Mouse (Mus musculus): ENCODE measurements around the gene Gm3594. TPM values are rescaled to one million over a fixed set of nuclear protein-coding genes. Genes with fewer than 3 reads are reported as not detected.
"Not testable (repeated sequence)": the region's sequence is repeated elsewhere in the genome, so short reads cannot be mapped to it uniquely, and the experiment has no call there.

Gene Gm3594
- polyA plus RNA-seq (2012; rRNA removed), result 0.72 and 0.79 TPM in 2 replicates

DNA sequence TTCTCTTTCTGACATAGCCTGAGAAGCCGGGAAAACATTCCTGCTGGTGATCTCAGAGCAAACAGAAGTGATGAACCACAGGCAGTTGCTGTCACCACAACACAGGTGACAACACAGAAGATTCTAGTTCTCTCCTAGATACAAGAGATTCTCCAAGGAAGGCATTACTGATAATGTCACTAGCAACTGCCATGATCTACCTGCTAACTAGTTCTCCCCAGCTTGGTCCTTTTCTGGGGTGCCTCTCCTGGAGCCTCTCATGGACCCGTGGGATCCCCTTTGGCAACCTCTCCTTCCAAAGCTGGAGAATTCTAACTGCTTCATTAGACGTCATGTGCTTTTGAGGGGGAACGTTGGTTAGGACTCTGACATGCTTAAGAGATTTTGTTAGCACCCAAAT is at the start of gene Gm3594:
Gm3594 (minus strand) TSS at position 101 of the 400 bp plus-strand sequence.
- H3K27me3 ChIP-seq (ENCODE audit: control insufficient read depth, insufficient read depth, low read length); H3K36me3 ChIP-seq (ENCODE audit: control insufficient read depth, insufficient read depth, low read length); H3K4me3 ChIP-seq (ENCODE audit: control insufficient read depth, low read depth, low read length); H3K4me1 ChIP-seq (ENCODE audit: control insufficient read depth, insufficient read depth, low read length); H3K27ac ChIP-seq (ENCODE audit: control insufficient read depth, insufficient read depth, low read depth, low read length): not testable (repeated sequence)

DNA sequence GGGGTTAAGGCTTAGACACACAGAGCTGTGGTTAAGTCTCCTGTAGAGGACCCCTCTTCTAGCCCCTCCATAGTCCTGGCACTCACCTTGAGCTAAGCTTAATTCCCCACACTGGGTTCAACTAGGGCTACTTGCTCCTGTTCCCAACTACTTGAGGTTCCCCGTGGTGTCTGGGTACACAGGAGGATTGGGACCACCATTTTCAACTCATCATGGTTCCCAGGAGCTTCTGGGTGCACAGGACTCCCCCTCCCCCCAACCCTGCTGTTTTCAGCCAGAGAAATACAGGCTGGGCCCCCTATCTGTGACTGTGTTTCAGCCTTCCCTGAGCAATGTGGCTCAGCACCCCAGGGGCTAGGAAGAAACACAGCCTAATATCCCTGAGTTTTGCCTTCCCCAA is 41.9 kb upstream of the Gm3594 start:
- H3K4me1 ChIP-seq (ENCODE audit: control insufficient read depth, insufficient read depth, low read length); H3K4me3 ChIP-seq (ENCODE audit: control insufficient read depth, low read depth, low read length); H3K27me3 ChIP-seq (ENCODE audit: control insufficient read depth, insufficient read depth, low read length); H3K27ac ChIP-seq (ENCODE audit: control insufficient read depth, insufficient read depth, low read depth, low read length); H3K36me3 ChIP-seq (ENCODE audit: control insufficient read depth, insufficient read depth, low read length): not testable (repeated sequence)

DNA sequence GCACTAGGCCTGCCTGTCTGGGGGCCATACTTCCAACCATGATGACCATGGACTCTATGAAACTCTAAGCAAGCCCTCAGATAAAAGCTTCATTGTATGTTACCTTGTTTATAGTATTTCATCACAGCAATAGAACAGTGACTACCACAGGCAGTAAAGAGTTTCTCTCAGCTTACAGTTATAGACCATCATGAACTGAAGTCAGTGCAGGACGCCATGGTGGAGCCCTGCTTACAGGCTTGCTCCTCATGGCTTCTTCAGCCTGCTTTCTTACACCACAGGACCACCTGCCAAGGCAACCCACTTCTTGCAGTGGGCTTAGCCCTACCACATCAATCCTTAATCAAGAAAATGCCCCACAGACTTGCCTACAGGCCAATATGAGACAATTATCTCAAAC is 41.1 kb upstream of the Gm3594 start:
- H3K4me3 ChIP-seq (ENCODE audit: control insufficient read depth, low read depth, low read length); H3K27ac ChIP-seq (ENCODE audit: control insufficient read depth, insufficient read depth, low read depth, low read length); H3K4me1 ChIP-seq (ENCODE audit: control insufficient read depth, insufficient read depth, low read length); H3K27me3 ChIP-seq (ENCODE audit: control insufficient read depth, insufficient read depth, low read length); H3K36me3 ChIP-seq (ENCODE audit: control insufficient read depth, insufficient read depth, low read length): not testable (repeated sequence)

DNA sequence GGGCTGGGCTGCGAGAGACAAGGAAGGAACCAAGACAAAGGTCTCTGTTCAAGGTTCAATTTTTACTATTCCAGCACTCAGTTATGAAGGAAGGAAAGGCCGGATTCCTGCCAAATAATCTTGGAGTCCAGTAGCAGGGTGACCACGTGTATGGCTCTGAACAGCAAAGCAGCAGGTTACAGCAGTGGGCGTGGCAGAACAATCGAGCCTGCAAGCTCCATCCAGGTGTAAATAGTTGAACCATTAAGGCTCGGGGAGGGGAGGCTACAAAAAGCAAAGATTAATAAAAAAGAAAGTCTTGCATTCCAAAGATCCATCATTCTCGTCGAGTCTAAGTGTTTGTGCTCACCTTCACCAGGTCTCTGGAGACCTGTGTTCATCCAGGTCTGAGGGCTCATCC is 37.7 kb upstream of the Gm3594 start:
- H3K4me1 ChIP-seq (ENCODE audit: control insufficient read depth, insufficient read depth, low read length); H3K4me3 ChIP-seq (ENCODE audit: control insufficient read depth, low read depth, low read length); H3K27me3 ChIP-seq (ENCODE audit: control insufficient read depth, insufficient read depth, low read length); H3K36me3 ChIP-seq (ENCODE audit: control insufficient read depth, insufficient read depth, low read length); H3K27ac ChIP-seq (ENCODE audit: control insufficient read depth, insufficient read depth, low read depth, low read length): not testable (repeated sequence)

DNA sequence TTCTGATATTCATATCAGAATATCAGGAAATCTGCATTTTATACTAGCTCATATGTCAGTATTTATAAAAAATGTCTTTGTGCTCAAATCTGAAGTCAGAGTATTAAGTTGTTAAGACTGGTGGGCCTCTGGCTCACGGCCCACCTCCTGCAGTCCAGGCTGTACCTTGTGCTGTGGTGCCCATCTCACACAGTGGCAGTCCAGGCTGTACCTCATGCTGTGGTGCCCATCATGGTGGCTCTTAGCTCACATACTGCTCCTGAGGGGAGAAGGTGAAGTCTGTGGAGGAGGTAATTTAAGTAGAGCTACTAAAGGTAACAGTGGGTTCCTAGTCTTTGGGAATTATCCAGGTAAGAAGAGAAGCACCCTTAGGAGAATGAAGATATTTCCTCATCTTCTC is 27.4 kb upstream of the Gm3594 start:
- not testable (repeated sequence) for H3K36me3 ChIP-seq (ENCODE audit: control insufficient read depth, insufficient read depth, low read length); H3K27me3 ChIP-seq (ENCODE audit: control insufficient read depth, insufficient read depth, low read length); H3K4me3 ChIP-seq (ENCODE audit: control insufficient read depth, low read depth, low read length); H3K27ac ChIP-seq (ENCODE audit: control insufficient read depth, insufficient read depth, low read depth, low read length); H3K4me1 ChIP-seq (ENCODE audit: control insufficient read depth, insufficient read depth, low read length)

DNA sequence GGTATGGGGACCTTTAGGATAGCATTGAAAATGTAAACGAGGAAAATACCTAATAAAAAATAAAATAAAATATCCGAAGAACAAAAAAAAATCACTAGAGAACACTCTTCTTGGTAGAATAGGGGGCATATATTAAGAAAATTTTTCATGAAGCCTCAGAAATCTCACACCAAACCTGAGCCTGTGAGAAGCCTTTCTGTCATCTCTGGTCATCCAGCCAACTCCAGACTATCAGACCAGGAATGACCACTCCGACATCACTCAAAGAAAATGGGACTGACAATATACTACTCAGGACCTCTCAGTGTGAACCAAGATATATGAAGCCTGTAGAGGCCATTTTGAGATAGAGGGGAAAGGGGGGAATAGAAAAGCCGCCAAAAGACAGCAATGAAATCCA is 3.6 kb downstream of the Gm3594 start:
- H3K4me3 ChIP-seq (ENCODE audit: control insufficient read depth, low read depth, low read length); H3K27ac ChIP-seq (ENCODE audit: control insufficient read depth, insufficient read depth, low read depth, low read length): not testable (repeated sequence)

DNA sequence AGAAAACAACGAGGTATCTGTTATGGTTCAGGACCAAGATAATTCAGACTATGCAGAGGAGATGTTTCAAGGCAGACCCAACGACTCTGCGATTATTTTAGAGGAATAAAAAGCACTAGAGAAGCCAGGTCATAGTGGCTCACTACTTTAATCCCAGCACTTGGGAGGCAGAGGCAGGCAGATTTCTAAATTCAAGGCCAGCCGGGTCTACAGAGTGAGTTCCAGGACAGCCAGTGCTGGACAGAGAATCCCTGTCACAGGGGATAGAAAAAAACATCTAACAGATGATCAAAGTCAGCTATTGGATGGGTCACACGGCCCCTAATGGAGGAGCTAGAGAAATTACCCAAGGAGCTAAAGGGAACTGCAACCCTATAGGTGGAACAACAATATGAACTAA is 4.2 kb downstream of the Gm3594 start:
- not testable (repeated sequence) for H3K4me3 ChIP-seq (ENCODE audit: control insufficient read depth, low read depth, low read length); H3K27ac ChIP-seq (ENCODE audit: control insufficient read depth, insufficient read depth, low read depth, low read length); H3K4me1 ChIP-seq (ENCODE audit: control insufficient read depth, insufficient read depth, low read length); H3K27me3 ChIP-seq (ENCODE audit: control insufficient read depth, insufficient read depth, low read length); H3K36me3 ChIP-seq (ENCODE audit: control insufficient read depth, insufficient read depth, low read length)

More for the DNA sequence above, 3.6 kb downstream of the Gm3594 start:
- H3K36me3 ChIP-seq (ENCODE audit: control insufficient read depth, insufficient read depth, low read length); H3K4me1 ChIP-seq (ENCODE audit: control insufficient read depth, insufficient read depth, low read length); H3K27me3 ChIP-seq (ENCODE audit: control insufficient read depth, insufficient read depth, low read length): not testable (repeated sequence)

DNA sequence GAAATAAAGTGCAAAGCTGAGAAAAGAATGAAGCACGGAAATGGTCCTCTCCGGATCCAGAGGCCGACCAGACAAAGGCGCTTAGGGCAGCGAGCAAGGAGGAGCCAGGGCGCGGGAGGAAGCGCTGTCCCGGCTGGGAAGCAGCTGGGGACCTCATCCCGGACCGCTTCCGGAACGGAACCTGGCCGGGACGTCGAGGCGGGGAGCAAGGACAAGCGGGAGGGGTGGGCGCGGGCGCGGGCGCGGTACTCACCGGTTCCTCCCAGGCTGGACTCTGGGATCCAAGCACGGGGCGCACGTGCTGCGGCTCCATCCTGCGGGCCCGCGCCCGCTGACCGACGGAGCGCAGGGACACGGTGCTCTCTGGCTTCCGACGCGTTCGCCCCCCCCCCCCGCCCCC is 17.6 kb downstream of the Gm3594 start:
- not testable (repeated sequence) for H3K27me3 ChIP-seq (ENCODE audit: control insufficient read depth, insufficient read depth, low read length); H3K4me1 ChIP-seq (ENCODE audit: control insufficient read depth, insufficient read depth, low read length); H3K4me3 ChIP-seq (ENCODE audit: control insufficient read depth, low read depth, low read length)

DNA sequence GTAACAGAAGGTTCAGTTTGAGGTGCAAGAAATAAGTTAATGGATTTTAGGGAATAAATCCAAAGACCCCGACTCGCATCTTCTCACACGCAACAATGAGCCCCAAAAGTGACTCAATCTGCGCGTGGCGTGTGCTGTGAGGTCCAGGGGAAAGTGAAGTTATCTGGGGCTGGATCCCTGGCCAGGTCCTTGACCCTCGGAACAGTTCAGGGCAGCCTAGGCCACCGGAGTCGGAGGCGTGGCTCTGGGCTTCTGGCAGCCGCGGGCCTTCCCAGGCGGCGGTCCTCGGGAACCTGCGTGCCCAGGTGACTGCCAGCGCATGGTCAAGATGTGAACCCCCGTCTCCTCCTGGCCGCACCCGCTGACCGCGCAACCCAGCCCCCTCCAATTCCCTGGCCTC is 18.1 kb downstream of the Gm3594 start:
- H3K4me1 ChIP-seq (ENCODE audit: control insufficient read depth, insufficient read depth, low read length); H3K27ac ChIP-seq (ENCODE audit: control insufficient read depth, insufficient read depth, low read depth, low read length); H3K36me3 ChIP-seq (ENCODE audit: control insufficient read depth, insufficient read depth, low read length); H3K27me3 ChIP-seq (ENCODE audit: control insufficient read depth, insufficient read depth, low read length); H3K4me3 ChIP-seq (ENCODE audit: control insufficient read depth, low read depth, low read length): not testable (repeated sequence)

More for the DNA sequence above, 17.6 kb downstream of the Gm3594 start:
- not testable (repeated sequence) for H3K27ac ChIP-seq (ENCODE audit: control insufficient read depth, insufficient read depth, low read depth, low read length); H3K36me3 ChIP-seq (ENCODE audit: control insufficient read depth, insufficient read depth, low read length)

DNA sequence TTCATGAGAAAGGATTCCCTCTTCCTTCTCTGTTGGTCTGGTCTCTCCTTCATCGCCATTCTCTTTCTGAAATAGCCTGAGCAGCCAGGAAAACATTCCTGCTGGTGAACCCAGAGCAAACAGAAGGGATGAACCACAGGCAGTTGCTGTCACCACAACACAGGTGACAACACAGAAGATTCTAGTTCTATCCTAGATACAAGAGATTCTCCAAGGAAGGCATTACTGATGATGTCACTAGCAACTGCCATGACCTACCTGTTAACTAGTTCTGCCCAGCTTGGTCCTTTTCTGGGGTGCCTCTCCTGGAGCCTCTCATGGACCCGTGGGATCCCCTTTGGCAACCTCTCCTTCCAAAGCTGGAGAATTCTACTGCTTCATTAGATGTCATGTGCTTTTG is 32.0 kb downstream of the Gm3594 start, which contains the start of gene Gm3591:
Gm3591 (minus strand) TSS at position 101 of the 400 bp plus-strand sequence.
- not testable (repeated sequence) for H3K4me3 ChIP-seq (ENCODE audit: control insufficient read depth, low read depth, low read length); H3K27ac ChIP-seq (ENCODE audit: control insufficient read depth, insufficient read depth, low read depth, low read length); H3K36me3 ChIP-seq (ENCODE audit: control insufficient read depth, insufficient read depth, low read length); H3K4me1 ChIP-seq (ENCODE audit: control insufficient read depth, insufficient read depth, low read length); H3K27me3 ChIP-seq (ENCODE audit: control insufficient read depth, insufficient read depth, low read length)

DNA sequence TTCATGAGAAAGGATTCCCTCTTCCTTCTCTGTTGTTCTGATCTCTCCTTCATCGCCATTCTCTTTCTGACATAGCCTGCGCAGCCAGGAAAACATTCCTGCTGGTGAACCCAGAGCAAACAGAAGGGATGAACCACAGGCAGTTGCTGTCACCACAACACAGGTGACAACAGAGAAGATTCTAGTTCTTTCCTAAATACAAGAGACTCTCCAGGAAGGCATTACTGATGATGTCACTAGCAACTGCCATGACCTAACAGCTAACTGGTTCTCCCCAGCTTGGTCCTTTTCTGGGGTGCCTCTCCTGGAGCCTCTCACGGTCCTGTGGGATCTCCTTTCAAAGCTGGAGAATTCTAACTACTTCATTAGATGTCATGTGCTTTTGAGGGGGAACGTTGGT is 54.2 kb downstream of the Gm3594 start, which contains the start of gene Gm16440:
Gm16440 (minus strand) TSS at position 101 of the 400 bp plus-strand sequence.
- H3K4me1 ChIP-seq (ENCODE audit: control insufficient read depth, insufficient read depth, low read length); H3K4me3 ChIP-seq (ENCODE audit: control insufficient read depth, low read depth, low read length); H3K36me3 ChIP-seq (ENCODE audit: control insufficient read depth, insufficient read depth, low read length); H3K27me3 ChIP-seq (ENCODE audit: control insufficient read depth, insufficient read depth, low read length); H3K27ac ChIP-seq (ENCODE audit: control insufficient read depth, insufficient read depth, low read depth, low read length): not testable (repeated sequence)

All from testis, adult 2 months (tissue).